Mouse (Mus musculus): Measurements from ENCODE around the gene Mthfd1. TPM values are rescaled to one million over a fixed set of nuclear protein-coding genes. Genes with fewer than 3 reads are reported as not detected.
"Not testable (repeated sequence)": the region's sequence is repeated elsewhere in the genome, so short reads cannot be mapped to it uniquely, and the experiment has no call there.

The Mthfd1 gene
- total RNA-seq (2014; fragmentation: Nextera tagmentation) = 306 and 318 TPM in 2 replicates
- 467 and 637 TPM in 2 replicates for total RNA-seq (2017)

DNA sequence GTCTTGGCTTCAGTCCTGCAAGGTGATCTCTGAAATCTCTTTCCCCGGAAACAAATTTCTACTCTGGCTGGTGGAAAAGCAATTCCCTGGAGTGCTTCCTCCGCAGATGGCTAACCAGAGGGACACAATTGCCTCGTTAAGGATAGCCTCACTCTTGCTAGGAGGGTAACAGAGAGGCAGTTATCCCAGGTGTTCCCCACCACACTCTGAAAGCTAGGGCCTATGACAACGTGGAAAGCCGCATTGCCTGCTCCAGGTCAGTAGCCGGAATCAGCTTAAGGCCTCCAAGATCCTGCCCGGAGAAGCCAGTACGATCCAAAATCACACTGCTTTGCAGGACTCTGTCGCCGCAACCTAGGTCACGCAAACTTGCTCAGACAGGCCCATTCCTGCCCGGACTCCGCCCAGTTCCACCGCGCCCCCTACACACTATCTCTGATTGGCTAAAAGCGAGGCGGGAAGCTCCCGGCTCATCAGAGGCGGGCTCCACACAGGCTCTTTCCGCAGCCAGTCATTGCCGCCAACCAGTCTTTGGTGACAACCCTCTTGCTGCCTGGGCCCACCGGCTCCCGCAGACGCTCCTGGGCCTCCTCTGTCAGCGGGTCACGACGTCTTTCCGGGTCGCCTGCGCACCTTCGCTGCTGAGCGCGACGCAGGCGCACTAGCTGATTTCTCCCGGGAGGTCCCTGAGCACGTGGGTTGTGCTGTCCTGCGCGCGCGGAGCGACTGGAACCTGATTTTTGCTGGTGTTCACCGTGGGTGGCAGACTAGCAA is at the start of gene Mthfd1:
Gene Mthfd1, plus strand, starts transcription at position 574 of the 774 bp plus-strand sequence.
- ATAC-seq (replicated peaks; ENCODE audit: low FRiP score, low TSS enrichment, poor library complexity, severe bottlenecking) = peak; percentile 99

DNA sequence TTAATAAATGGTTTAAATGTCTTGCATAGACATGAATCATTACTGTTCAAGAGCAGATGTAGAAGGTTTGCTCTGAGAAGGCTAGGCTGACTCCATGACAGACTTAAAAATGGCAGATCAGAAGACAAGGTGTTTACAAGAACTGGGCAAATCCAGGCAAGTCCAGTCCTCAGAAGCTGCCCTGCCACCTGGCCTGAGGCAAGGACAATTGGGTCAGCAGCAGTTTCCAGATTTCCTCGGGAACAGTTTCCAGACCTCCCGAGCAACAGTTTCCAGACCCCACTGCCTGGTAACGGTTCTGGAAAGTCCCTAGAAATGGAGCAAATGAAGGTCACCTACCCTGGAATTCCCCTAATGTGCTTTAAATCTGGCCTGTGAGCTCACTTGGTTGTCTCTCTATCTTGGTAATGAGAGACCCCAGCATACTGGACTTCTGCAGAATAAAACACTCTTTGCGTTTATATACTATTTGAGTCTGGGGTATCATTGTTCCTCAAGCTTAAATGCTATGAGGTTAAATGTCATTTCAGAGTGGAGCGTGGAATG is 45.6 kb upstream of the Mthfd1 start:
- ATAC-seq (replicated peaks; ENCODE audit: low FRiP score, low TSS enrichment, poor library complexity, severe bottlenecking) = no peak

DNA sequence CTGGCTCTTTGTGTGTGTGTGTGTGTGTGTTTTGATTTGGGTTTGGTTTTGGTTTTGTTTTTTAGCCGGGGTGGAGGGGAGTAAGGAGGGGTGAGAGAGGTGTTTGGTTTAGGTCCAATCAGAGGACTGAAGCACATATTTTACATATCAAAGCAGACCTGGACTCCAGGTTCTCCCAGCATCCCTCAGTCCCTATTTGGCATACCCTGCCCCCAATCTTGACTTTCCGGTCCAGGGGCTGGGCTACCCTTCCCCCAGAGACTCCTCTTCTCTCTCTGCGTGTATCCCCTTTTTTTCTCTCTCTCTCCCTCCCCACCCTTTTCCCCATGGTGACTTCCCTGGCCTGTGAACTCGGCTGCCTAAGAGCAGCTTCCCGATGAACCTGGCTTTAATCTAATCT is 40.0 kb upstream of the Mthfd1 start:
- no peak for ATAC-seq (replicated peaks; ENCODE audit: low FRiP score, low TSS enrichment, poor library complexity, severe bottlenecking)

DNA sequence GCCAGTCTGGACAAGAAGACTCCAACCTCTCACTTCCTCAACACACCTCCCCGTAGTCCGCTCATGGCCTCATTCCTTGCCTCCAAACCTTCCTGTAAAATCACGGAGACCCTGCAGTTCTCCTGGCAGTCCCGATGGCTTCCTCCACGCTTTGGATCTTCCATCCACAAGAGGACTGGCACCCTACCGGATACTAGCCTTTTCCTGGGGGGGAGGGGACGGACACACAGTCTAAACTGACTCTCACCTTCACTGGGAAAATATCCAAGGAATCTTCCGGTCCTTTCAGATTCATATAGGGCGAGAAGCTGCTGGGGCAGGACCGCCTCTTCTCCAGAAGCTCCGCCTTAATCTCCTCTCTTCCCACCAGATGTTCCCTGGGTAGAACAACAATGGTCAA is 38.4 kb upstream of the Mthfd1 start:
- no peak for ATAC-seq (replicated peaks; ENCODE audit: low FRiP score, low TSS enrichment, poor library complexity, severe bottlenecking)

DNA sequence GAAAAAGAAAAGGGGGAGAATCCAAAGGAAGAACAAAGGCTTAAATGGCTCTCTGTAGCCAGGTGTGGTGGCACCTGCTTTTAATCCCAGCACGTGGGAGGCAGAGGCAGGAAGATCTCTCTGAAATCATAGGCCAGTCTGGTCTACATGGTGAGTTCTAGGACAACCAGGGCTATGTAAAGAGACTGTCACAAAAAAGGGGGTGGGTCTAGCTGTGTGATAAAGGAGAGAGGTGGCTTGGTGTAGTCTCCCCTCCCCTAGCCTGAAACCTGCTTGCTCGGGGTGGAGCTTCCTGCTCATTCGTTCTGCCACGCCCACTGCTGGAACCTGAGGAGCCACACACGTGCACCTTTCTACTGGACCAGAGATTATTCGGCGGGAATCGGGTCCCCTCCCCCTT is 33.0 kb upstream of the Mthfd1 start:
- ATAC-seq (replicated peaks; ENCODE audit: low FRiP score, low TSS enrichment, poor library complexity, severe bottlenecking) = not testable (repeated sequence)

DNA sequence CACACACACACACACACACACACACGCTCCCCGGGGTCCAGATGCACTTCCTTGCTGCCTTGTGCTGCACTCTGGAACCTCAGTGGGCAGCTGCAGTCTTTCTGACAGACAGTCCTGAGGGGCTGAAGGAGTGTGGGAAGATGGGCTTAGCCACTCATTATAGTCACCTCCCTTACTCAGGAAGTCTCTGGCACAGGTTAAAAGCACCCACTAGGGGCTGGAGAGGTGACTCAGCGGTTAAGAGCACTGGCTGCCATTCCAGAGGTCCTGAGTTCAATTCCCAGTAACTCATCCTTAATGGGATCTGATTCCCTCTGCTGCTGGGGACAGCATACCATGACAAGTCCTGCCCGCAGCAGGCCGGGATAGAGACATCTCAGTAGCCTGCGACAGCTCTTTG is 24.5 kb upstream of the Mthfd1 start:
- ATAC-seq (replicated peaks; ENCODE audit: low FRiP score, low TSS enrichment, poor library complexity, severe bottlenecking) = no peak

DNA sequence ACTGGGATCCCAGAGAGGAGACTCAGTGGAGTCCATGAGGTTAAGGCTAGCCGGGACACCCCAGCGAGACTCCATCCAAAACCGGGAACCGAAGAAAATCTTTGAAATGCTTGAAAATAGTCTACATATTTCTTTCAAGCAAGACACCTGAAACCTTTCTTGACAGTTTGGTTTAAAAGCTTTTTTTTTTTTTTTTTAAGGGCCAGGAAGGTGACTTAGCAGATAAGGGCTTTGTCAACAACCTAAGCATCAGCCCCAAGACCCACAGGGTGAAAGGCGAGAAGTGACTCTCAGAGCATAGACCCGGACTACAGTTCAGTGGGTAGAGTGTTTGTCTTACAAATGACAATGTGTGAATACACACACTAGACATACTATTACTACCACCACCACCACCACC is 19.8 kb upstream of the Mthfd1 start:
- no peak for ATAC-seq (replicated peaks; ENCODE audit: low FRiP score, low TSS enrichment, poor library complexity, severe bottlenecking)

DNA sequence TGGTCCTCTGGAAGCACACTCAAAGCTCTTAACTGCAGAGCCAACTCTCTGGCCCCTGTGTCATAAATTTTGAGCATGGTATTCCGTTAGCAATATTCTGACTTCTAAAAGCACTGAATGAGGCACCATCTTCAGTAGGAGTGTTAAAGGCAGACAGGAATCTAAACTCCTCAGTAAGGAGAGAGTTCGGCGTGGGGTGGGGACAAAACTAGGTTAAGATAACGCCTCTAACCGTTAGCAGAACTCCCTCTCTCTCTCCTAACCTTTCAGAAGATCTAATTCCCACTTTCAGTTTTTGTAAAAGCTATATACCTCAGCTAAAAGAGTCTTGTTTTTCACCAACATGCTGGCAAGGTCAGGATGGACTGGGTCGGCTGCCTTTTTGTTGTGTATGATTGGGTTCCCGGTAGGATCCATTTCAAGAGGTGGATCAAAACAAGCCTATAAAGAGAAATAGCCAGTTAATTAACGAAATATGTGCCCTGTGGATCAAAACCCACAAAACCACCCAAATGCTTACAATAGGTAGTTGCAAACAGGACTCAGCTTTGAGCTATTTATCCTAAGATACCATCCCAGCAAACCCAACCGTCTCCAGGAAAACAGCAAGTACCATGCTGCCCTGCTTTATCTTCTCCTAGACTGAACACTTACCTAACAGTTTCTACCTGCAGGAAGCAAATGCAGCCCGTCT is 15.8 kb upstream of the Mthfd1 start:
- ATAC-seq (replicated peaks; ENCODE audit: low FRiP score, low TSS enrichment, poor library complexity, severe bottlenecking) = no peak; the same call in 1 of the 2 replicates

DNA sequence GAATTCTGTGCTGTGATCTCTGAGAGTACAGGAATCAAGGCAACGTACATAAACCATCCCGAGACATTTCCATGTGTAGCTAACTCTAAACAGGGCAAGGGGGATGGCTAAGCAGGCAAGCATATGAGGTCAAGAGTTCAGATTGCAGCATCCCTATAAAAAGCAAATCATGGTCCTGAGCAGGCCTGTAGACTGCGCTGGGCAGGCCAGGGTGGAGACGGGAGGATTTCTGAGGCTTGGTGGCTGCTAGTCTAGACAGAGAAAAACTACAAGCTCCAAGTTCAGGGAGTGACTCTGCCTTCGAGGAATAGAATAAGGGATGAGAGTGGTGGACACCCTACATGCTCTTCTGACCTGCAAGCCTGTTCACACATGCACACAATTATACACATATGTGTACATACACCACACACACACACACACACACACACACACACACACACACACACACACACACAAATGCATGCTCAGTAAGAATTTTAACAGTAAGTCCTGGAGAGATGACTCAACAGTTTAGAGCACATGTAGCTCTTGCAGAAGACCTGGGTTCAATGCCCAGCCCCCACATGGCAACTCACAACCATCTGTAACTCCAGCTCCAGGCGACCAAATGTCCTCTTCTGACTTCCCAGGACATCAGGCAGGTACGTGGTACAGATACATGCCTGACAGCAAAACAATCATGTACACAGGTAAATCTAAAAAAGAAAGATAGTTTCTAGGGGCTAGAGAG is 15.1 kb upstream of the Mthfd1 start:
- ATAC-seq (replicated peaks; ENCODE audit: low FRiP score, low TSS enrichment, poor library complexity, severe bottlenecking) = no peak

DNA sequence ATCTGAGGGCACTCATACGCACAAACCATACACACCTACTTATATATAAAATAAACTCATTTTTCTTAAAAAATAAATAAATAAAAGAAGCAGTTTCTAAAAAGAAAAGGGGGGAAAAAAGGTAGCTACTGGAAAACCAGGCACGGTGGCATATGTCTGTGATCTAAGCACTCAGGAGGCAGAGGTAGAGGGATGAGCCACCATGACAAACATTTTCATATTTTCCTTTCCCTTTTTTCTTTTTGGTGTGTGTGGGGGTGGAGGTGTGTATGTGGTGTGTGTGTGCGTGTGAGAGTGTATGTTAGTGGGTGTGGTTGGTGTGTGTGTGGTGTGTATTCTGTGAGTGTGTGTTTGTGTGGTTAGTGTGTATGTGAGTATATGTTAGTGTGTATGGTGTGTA is 14.4 kb upstream of the Mthfd1 start:
- no peak for ATAC-seq (replicated peaks; ENCODE audit: low FRiP score, low TSS enrichment, poor library complexity, severe bottlenecking)

DNA sequence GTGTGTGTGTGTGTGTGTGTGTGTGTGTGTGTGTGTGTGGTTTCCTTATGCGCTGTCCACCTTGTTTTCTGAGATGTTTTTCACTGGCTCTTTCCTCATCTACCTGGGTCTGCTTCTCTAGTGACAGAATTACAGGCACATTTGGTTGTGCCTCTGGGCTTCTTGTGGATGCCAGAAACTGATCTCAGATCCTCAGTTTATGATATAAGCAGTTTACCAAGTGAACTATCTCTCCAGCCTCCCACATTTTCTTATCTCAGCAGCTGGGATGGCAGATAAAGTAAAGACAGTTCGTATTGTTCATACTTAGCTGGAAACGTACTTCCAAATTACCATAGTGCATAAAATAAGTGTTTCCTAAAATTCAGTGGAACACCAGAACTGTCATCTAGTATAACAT is 14.0 kb upstream of the Mthfd1 start:
- ATAC-seq (replicated peaks; ENCODE audit: low FRiP score, low TSS enrichment, poor library complexity, severe bottlenecking) = peak; percentile 67

DNA sequence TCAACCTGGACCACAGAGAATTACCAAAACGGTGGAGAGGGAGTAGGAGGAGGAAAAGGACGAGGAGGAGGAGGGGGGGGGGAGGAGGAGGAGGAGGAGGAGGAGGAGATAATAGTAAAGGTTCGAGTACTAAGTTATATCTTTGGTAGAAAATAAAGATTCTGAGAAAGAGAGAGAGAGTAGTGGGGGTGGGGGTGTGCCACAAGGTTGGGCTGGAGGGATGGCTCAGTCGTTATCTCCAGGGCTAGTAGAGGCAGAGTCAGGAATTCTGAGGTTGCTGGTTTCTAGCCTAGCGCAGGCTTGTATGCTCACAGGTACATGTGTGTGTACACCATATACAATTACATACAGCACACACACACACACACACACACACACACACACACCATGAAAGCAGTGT is 13.3 kb upstream of the Mthfd1 start:
- 0 out of 2 replicates have a peak, but pooled peaks have one; percentile 27 for ATAC-seq (replicated peaks; ENCODE audit: low FRiP score, low TSS enrichment, poor library complexity, severe bottlenecking)

DNA sequence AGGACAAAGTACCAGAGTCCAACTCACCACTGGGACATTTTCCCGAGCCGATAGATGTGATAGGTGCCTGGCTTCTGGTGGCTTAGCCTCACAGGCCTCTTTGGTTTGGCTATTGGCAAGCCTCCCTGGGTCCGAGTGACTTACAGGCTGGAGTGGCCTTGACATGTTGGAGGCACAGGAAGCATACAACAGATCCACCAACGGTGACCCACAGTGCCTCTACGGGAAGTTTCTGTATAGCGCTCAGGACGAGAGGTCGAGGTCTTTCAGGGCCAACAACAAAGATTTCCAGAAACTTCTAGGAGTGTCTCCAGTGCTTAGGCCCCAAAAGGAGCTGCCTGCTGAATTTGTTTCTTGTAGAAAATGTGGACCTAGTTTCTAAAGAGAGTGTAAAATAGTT is 10.1 kb upstream of the Mthfd1 start:
- no peak for ATAC-seq (replicated peaks; ENCODE audit: low FRiP score, low TSS enrichment, poor library complexity, severe bottlenecking)

DNA sequence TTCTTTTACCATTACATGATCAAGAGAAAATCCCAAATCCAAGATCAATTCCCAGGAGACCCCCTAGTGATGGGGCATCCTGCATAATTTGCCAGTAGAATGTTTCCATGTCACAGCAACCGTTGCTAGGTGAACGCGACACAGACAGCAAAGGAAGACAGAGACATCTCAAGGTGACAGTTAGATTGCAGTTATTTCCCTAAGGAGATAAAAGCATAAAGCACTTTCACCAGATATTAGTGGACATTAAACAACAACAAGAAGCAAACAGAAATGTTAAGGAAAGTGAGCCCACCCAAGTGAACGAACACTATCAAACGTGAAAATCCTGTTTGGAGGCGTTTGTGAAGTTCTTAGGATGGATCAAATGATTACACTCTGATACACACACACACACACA is 8.5 kb upstream of the Mthfd1 start, which contains the start of gene Tex21:
Gene Tex21, minus strand, starts transcription at position 101 of the 400 bp plus-strand sequence.
- ATAC-seq (replicated peaks; ENCODE audit: low FRiP score, low TSS enrichment, poor library complexity, severe bottlenecking) = no peak

DNA sequence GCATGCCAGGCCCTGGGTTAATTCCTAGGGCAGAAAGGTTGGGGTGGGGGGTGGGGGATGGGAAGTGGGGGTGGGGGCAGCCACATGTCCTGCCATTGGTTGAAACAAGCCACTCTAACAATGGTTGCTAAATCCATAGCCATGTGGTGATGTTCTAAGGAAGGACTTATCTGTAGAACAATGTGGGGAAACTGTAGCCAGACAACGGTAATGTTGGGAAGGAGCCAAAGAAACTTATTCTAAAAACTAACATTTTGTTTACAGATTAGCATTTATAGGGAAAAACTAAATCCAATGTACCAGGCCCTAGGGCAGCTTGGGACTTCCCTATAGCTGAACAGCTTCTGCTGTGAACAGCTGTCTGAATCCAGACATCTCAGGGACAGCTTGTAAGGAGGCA is 2.0 kb upstream of the Mthfd1 start:
- ATAC-seq (replicated peaks; ENCODE audit: low FRiP score, low TSS enrichment, poor library complexity, severe bottlenecking) = no peak

DNA sequence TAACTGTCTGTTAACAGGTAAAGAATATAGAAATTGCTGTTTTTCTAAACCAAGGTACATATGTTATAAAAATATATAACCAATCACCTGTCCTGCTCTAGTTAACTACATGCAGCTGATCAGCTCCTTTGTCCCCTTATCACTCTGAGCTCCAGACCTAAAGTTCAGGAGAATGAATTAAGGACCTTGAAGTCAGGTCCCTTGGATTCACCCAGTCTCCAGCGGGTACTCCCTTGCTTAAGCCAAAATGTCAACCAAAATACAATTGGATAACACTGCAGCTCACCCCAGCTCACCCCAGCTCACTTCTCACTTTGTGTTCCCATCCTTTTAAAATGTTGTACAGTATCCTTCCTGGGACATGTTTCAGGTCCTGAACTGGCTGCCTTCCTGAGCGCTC is 1.5 kb upstream of the Mthfd1 start:
- ATAC-seq (replicated peaks; ENCODE audit: low FRiP score, low TSS enrichment, poor library complexity, severe bottlenecking) = no peak

DNA sequence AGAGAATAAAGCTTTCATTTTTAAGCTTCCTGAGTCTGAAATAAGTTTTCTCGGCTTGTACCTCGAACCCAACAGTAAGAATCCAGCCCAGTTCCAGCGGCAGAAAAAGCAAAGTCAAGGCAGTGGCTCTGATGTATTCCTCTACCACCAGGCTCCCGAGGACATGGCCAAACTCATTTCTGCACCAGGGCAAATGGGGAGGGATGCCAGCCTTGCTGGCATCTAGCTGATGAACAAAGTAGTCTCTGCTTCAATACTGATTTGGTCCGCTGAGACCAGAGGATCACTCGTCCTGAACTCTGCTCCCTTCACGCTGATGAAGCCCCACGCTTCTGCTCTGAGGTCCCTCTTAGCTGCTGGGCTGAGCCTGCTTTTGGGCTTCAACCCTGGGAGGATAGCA is 1.1 kb upstream of the Mthfd1 start:
- no peak for ATAC-seq (replicated peaks; ENCODE audit: low FRiP score, low TSS enrichment, poor library complexity, severe bottlenecking)

DNA sequence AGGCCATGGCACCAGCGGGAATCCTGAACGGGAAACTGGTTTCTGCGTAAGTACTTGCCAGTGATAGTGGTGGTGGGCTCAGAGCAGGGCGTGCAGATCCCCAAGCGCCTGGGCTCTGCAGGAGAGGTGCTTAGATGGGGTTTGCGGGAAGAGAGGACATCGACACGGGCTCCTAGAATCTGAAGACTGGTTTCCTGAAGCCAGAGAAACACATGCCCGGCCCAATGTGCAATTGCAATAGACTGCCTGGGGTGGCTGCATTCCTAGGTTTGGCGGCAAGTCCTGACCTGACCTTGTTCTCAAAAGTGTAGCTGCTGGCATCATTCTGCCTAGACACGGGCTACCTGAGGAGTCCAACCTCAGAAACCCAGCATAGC is 389 bp downstream of the Mthfd1 start:
- ATAC-seq (replicated peaks; ENCODE audit: low FRiP score, low TSS enrichment, poor library complexity, severe bottlenecking) = peak; percentile 13; the same call in 1 of the 2 replicates

DNA sequence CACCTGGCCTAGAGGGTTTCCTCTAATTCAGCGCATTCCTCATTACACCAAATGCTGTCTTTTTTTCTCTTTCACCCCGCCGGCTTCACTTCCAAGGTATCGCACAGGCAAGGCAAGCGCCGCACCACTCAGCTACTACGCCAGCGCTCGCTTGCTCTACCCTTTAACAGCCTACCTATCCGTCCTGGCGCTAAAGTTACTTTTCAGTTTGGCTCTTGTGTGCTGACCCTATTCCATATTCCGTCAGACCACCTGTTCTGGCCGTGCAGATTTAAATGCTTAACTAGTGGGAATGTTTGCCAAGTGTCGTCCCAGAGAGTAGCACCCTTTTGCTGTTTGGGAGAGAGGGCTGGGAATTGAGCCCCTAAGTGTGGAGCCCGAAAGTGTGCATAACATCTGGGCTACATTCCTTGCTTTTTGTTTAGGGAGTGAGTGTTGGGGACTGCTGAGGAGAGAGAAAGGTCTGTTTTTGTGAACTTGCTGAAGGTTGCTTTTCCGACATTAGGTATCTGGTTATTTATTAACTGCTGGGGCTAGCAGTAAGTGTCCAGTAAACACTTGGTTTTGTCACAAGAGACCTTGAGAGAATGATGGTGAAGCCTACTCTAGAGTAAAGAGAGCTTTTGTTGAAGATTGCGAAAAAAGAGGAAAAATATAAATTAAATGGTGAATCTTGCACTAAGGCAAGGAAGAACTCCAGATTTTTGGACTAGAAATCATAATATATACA is 1.2 kb downstream of the Mthfd1 start:
- ATAC-seq (replicated peaks; ENCODE audit: low FRiP score, low TSS enrichment, poor library complexity, severe bottlenecking) = 0 out of 2 replicates have a peak, but pooled peaks have one; percentile 15

All from megakaryocyte-erythroid progenitor cell, adult 5-6 weeks (primary cell).